Mouse (Mus musculus): ENCODE results near the gene Ngrn. TPM values are rescaled to one million over a fixed set of nuclear protein-coding genes. Genes with fewer than 3 reads are reported as not detected.

Gene Ngrn
- polyA plus RNA-seq, 1 experiment from 2014 or later, result 40.1 TPM

- no peak for ATAC-seq (ENCODE audit: insufficient read depth)
Measured at GRCm38 (mm10) chr7:80241661-80242060, 19.4 kb upstream of the Ngrn start.

DNA sequence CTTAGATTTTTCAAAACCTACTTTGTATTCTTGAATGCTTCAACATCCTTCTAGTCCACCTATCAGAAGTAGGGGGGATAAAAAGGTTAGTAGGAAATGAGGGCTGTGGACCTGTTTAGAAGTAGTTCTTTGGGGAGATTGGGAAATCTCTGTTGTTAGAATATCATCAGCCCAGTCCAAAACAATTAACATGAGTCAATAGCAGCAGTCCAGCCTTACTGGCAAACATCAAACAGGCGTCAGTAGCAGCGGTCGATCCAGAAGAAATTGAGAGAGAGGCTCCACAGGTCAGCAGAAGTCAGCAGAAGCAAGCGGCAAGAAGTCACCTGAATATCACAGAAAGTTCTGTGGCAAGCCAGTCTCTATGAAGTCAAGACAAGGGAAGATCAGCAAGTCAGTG lies 16.2 kb upstream of the Ngrn start:
- Histone ChIP-seq H3K9me3 (ENCODE audit: low read depth, low read length) (no peaks in the 10 kb centered on the region), H3K4me2 (no peak overlapping the region)

More at GRCm38 (mm10) chr7:80241661-80242060, 19.4 kb upstream of the Ngrn start:
- Histone ChIP-seq H3K4me1 (ENCODE audit: insufficient read depth) (no peaks in the 10 kb centered on the region), H3K9me3 (ENCODE audit: low read depth, low read length) (no peaks in the 10 kb centered on the region), H3K9ac (no peak overlapping the region), H3K4me2 (no peak overlapping the region), H3K27ac (ENCODE audit: low read depth) (peak overlapping the region; percentile 67; the same call in 1 of the 2 replicates), H3K36me3 (ENCODE audit: insufficient read depth) (peaks cover 20% of the 10 kb centered on the region), H3K4me3 (ENCODE audit: low read depth, low read length) (no peak overlapping the region), H3K27me3 (ENCODE audit: insufficient read depth, low read length) (no peaks in the 10 kb centered on the region)
- TF ChIP-seq CTCF (IDR thresholded peaks at IDR 0.05; ENCODE audit: low read depth), result no peak
- WGBS, result 52% methylated on average over 4 of the region's 4 CpGs
- DNase-seq, result no peak

DNA sequence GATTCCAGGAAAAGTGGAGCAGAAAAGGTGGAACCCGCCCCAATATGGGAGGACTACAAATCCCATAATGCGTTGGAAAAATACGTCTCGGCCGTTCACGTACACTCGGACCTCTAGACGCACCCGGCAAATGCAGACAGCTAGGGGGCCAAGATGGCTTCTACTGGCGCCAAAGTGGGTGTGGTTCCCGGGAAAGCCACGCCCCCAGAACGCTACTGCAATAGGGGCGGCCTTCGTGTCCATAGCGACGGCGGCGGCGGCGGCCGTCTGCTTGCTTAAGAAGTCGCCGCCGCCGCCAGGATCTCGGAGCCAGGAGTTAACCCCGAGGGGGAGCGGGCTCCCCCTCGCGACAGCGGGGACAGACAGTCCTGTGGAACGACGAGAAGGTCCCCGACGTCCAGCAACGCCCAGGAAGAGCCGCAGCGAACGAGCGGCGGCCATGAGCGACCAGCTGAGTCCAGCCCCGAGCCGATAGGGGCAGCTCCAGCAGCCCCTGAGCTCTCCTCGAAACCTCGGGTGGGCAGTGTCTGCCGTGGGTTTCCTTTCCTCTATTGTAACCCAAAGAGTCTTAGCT lies 14.8 kb upstream of the Ngrn start, which contains the start of gene Ttll13:
TSS of gene Ttll13 (plus strand) at position 229 of the 574 bp plus-strand sequence.
- no peaks in the 10 kb centered on the region for H3K9me3 ChIP-seq (ENCODE audit: low read depth, low read length)
- ATAC-seq (ENCODE audit: insufficient read depth) (peak; percentile 97), DNase-seq (peak; percentile 100)
- under 1% methylated on average over 48 of the region's 48 CpGs for WGBS
- no peaks in the 10 kb centered on the region for H3K4me1 ChIP-seq (ENCODE audit: insufficient read depth)
- peak within 1 kb of the TSS; percentile 55 for H3K4me3 ChIP-seq (ENCODE audit: low read depth, low read length)
- H3K9ac ChIP-seq, result peak within 1 kb of the TSS; percentile 60
- peak; percentile 43 for TF ChIP-seq CTCF (IDR thresholded peaks at IDR 0.05; ENCODE audit: low read depth)
- no peaks in the 10 kb centered on the region for H3K36me3 ChIP-seq (ENCODE audit: insufficient read depth)
- H3K27me3 ChIP-seq (ENCODE audit: insufficient read depth, low read length), result no peaks in the 10 kb centered on the region
- peak within 1 kb of the TSS; percentile 81 for H3K27ac ChIP-seq (ENCODE audit: low read depth)
- H3K4me2 ChIP-seq, result peak within 1 kb of the TSS; percentile 66

More for the DNA sequence above, 16.2 kb upstream of the Ngrn start:
- TF ChIP-seq CTCF (IDR thresholded peaks at IDR 0.05; ENCODE audit: low read depth), result no peak
- Histone ChIP-seq H3K27me3 (ENCODE audit: insufficient read depth, low read length) (no peaks in the 10 kb centered on the region), H3K4me1 (ENCODE audit: insufficient read depth) (no peaks in the 10 kb centered on the region), H3K36me3 (ENCODE audit: insufficient read depth) (peaks cover 8% of the 10 kb centered on the region; the same call in 1 of the 2 replicates), H3K9ac (no peak overlapping the region), H3K4me3 (ENCODE audit: low read depth, low read length) (no peak overlapping the region), H3K27ac (ENCODE audit: low read depth) (no peak overlapping the region)
- 83% methylated on average over 4 of the region's 4 CpGs for WGBS
- DNase-seq (no peak), ATAC-seq (ENCODE audit: insufficient read depth) (no peak)

DNA sequence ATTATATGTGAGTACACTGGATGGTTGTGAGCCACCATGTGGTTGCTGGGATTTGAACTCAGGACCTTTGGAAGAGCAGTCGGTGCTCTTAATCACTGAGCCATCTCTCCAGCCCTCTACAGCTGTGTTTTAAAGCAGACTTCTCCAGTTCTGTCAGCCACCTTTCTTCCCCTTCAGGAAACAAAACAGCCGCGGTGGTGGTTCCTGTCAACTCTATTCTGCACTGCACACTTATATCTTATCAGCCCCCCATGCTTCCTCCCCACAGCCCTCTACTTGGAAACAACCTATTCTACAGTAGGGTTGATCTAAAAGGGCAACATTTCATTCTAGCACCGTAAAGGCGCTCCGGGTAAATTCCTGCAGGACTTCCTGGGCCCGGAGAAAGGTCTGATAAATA lies 14.2 kb upstream of the Ngrn start:
- Histone ChIP-seq H3K27ac (ENCODE audit: low read depth) (0 out of 2 replicates have a peak overlapping the region, but pooled peaks have one; percentile 81), H3K27me3 (ENCODE audit: insufficient read depth, low read length) (no peaks in the 10 kb centered on the region), H3K36me3 (ENCODE audit: insufficient read depth) (no peaks in the 10 kb centered on the region), H3K9me3 (ENCODE audit: low read depth, low read length) (no peaks in the 10 kb centered on the region), H3K4me1 (ENCODE audit: insufficient read depth) (no peaks in the 10 kb centered on the region), H3K9ac (peak overlapping the region; percentile 60), H3K4me3 (ENCODE audit: low read depth, low read length) (peak overlapping the region; percentile 55), H3K4me2 (peak overlapping the region; percentile 66)
- ATAC-seq (ENCODE audit: insufficient read depth) (no peak), DNase-seq (no peak)
- WGBS, result 31% methylated on average over 7 of the region's 7 CpGs
- TF ChIP-seq CTCF (IDR thresholded peaks at IDR 0.05; ENCODE audit: low read depth), result no peak

GRCm38 (mm10) chr7:80252437-80252836 lies 8.6 kb upstream of the Ngrn start:
- no peak overlapping the region for H3K9ac ChIP-seq
- no peak overlapping the region for H3K4me2 ChIP-seq
- no peak for TF ChIP-seq CTCF (IDR thresholded peaks at IDR 0.05; ENCODE audit: low read depth)
- no peaks in the 10 kb centered on the region for H3K9me3 ChIP-seq (ENCODE audit: low read depth, low read length)
- H3K36me3 ChIP-seq (ENCODE audit: insufficient read depth), result no peaks in the 10 kb centered on the region
- H3K27ac ChIP-seq (ENCODE audit: low read depth), result no peak overlapping the region
- H3K4me3 ChIP-seq (ENCODE audit: low read depth, low read length), result no peak overlapping the region
- DNase-seq (no peak), ATAC-seq (ENCODE audit: insufficient read depth) (no peak)
- no peaks in the 10 kb centered on the region for H3K4me1 ChIP-seq (ENCODE audit: insufficient read depth)
- H3K27me3 ChIP-seq (ENCODE audit: insufficient read depth, low read length), result no peaks in the 10 kb centered on the region
- 72% methylated on average over 7 of the region's 7 CpGs for WGBS

DNA sequence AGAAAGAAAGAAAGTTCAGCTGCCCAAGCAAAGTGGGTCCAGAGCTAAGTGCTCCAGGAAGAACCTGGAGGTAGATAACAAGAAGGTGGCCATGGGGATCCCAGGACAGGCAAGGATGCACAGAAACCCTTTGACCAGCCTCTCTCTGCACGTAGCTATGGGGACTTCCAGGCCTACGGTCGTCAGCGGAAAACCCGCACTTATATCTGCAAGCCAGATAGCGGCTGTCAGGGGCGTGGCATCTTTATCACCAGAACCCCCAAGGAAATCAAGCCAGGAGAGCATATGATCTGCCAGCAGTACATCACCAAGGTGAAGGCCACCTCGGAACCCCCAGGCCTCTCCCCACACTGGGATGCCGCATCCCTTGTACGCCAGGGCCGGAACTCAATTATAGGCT lies 8.1 kb upstream of the Ngrn start:
- H3K9ac ChIP-seq, result no peak overlapping the region
- 83% methylated on average over 11 of the region's 11 CpGs for WGBS
- H3K27ac ChIP-seq (ENCODE audit: low read depth), result no peak overlapping the region
- H3K36me3 ChIP-seq (ENCODE audit: insufficient read depth), result no peaks in the 10 kb centered on the region
- no peaks in the 10 kb centered on the region for H3K27me3 ChIP-seq (ENCODE audit: insufficient read depth, low read length)
- no peak for ATAC-seq (ENCODE audit: insufficient read depth)
- no peak overlapping the region for H3K4me3 ChIP-seq (ENCODE audit: low read depth, low read length)
- DNase-seq, result no peak
- no peak for TF ChIP-seq CTCF (IDR thresholded peaks at IDR 0.05; ENCODE audit: low read depth)
- H3K4me1 ChIP-seq (ENCODE audit: insufficient read depth), result no peaks in the 10 kb centered on the region
- no peaks in the 10 kb centered on the region for H3K9me3 ChIP-seq (ENCODE audit: low read depth, low read length)
- H3K4me2 ChIP-seq, result no peak overlapping the region

DNA sequence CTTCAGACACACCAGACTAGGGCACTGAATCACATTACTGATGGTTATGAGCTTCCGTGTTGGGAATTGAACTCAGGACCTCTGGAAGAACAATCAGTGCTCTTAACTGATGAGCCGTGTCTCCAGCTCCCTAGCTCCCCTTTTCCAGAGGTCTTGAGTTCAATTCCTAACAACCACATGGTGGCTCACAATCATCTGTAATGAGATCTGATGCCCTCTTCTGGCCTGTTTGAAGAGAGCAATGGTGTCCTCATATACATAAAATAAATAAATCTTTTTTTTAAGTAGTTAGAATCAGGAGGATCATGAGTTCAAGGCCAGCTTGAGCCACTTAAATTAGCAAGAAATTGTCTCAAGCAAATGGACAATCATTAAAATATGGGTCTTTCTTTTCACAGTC lies 5.0 kb upstream of the Ngrn start:
- no peak overlapping the region for H3K27ac ChIP-seq (ENCODE audit: low read depth)
- H3K27me3 ChIP-seq (ENCODE audit: insufficient read depth, low read length), result no peaks in the 10 kb centered on the region
- no peaks in the 10 kb centered on the region for H3K36me3 ChIP-seq (ENCODE audit: insufficient read depth)
- no peak overlapping the region for H3K9ac ChIP-seq
- peak; percentile 10; the same call in 1 of the 2 replicates for TF ChIP-seq CTCF (IDR thresholded peaks at IDR 0.05; ENCODE audit: low read depth)
- no peaks in the 10 kb centered on the region for H3K9me3 ChIP-seq (ENCODE audit: low read depth, low read length)
- DNase-seq, result no peak
- no peak overlapping the region for H3K4me2 ChIP-seq
- 72% methylated on average over 2 of the region's 2 CpGs for WGBS
- no peak for ATAC-seq (ENCODE audit: insufficient read depth)
- H3K4me1 ChIP-seq (ENCODE audit: insufficient read depth), result no peaks in the 10 kb centered on the region
- H3K4me3 ChIP-seq (ENCODE audit: low read depth, low read length), result no peak overlapping the region

All from lung, embryonic 14.5 days (tissue).